ENCODE assay signal across 11 mouse cellular contexts in the genomic region with DNA sequence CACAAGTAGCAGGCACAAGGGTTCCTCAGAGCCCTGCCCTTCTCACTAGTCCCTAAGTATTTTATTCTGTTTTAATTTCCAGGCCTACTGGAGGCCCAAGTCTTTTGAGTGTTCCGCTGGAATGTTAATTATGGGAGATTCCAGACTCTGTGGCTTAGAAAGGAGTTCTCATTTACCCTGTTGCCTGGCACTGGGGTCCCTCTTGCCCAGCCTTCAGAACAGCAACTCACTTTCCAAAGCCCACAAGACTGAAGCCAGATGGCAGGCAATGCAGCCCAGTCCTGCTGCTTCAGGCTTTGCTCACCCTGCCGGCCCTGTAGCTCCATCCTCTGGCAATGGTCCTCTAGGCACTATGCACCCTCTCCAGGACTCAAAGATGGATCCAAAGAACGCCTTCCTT.
A peak's percentile ranks its signal among the peaks of the same experiment; 100 is the strongest.
DNase-seq lines count a peak whose midpoint lies in the region; ATAC-seq and TF ChIP-seq lines count a peak whose summit lies in the region.
"Had no signal": no experiment of that assay in that cellular context is flagged by ENCODE, and none has a peak within 500 bp of the region (broad histone marks: within the 10 kb centered on the region; RNA-seq: fewer than 3 reads in every experiment).

No protein-coding gene starts in this region.

- no peaks in the 10 kb centered on the region for H3K27me3 ChIP-seq in forebrain, postnatal 0 days (ENCODE audit: insufficient read depth, low read length)
- H3K27me3 ChIP-seq: liver, embryonic 15.5 days had no signal

- H3K4me2 ChIP-seq in forebrain, postnatal 0 days (ENCODE audit: low read depth), result no peak overlapping the region
- H3K4me2 ChIP-seq: liver, embryonic 15.5 days had no signal

- peak; percentile 94 for ATAC-seq in forebrain, postnatal 0 days
- ATAC-seq: inflammation-experienced regulatory T-cells, adult 6 months had no signal

- H3K9me3 ChIP-seq in forebrain, postnatal 0 days (ENCODE audit: low read length), result no peaks in the 10 kb centered on the region
- H3K9me3 ChIP-seq: liver, embryonic 15.5 days had no signal

- no peak overlapping the region for H3K9ac ChIP-seq in forebrain, postnatal 0 days
- H3K9ac ChIP-seq: liver, embryonic 15.5 days had no signal

- no peaks in the 10 kb centered on the region for H3K4me1 ChIP-seq in forebrain, postnatal 0 days (ENCODE audit: insufficient read depth)
- H3K4me1 ChIP-seq: liver, embryonic 15.5 days had no signal

- H3K27ac ChIP-seq in layer of hippocampus, adult 2 months, result no peak overlapping the region
- no peak overlapping the region for H3K27ac ChIP-seq in forebrain, postnatal 0 days (ENCODE audit: low read depth, low read length)
- H3K27ac ChIP-seq: liver, embryonic 15.5 days had no signal

- peak; percentile 42 for TF ChIP-seq CTCF in layer of hippocampus, adult 2 months (conservative IDR thresholded peaks at IDR 0.05)
- no peak for TF ChIP-seq CTCF in forebrain, postnatal 0 days (IDR thresholded peaks at IDR 0.05; ENCODE audit: low read depth)

- 57% methylated on average over 3 of the region's 3 CpGs for WGBS in forebrain, postnatal 0 days

- no peaks in the 10 kb centered on the region for H3K36me3 ChIP-seq in forebrain, postnatal 0 days (ENCODE audit: insufficient read depth)
- H3K36me3 ChIP-seq: liver, embryonic 15.5 days had no signal

- intact Hi-C loops in left cerebral cortex, postnatal 4 days (cut with DNase I), result no loop called here

- peak; percentile 12 for DNase-seq in cerebellum, adult 9-11 months
- no peak for DNase-seq in cerebellum, adult 11 months
- DNase-seq in layer of hippocampus, adult 2 months (ENCODE audit: low spot score in 2 of 2), result peak; percentile 14 to 57
- DNase-seq in layer of hippocampus, adult 9-10 months (ENCODE audit: low spot score), result no peak
- DNase-seq in forebrain, postnatal 0 days, result peak; percentile 22
- DNase-seq in left cerebral cortex, postnatal 4 days, result peak; percentile 10
- DNase-seq in kidney, adult 18-20 months, result no peak
- no peak for DNase-seq in B cell, adult 2 months
- DNase-seq: kidney, postnatal 4 days had no signal

- H3K4me3 ChIP-seq in layer of hippocampus, adult 2 months, result no peak overlapping the region
- H3K4me3 ChIP-seq in forebrain, postnatal 0 days (ENCODE audit: low read depth, low read length), result no peak overlapping the region
- H3K4me3 ChIP-seq: liver, embryonic 15.5 days had no signal

Comparison
In these comparisons a context has a peak if more than half of its experiments do, and no peak if none do; other contexts are left out.
1. DNase-seq: peak in cerebellum, adult 9-11 months (single experiment), layer of hippocampus, adult 2 months (2 of 2), forebrain, postnatal 0 days (single experiment) and left cerebral cortex, postnatal 4 days (single experiment); none in cerebellum, adult 11 months (single experiment), layer of hippocampus, adult 9-10 months (single experiment), kidney, adult 18-20 months (single experiment) and B cell, adult 2 months (0 of 2).